Mouse (Mus musculus) MEL-GATA-1-ER (cell line): ENCODE results near the gene Rhbdf1.

ENCODE experiments used
- DNase-seq: peaks from one replicate; pipeline ENCODE4 v3.0.0-alpha.2; 2012; ENCODE audit warnings: low read depth; ENCODE audit errors: extremely low read depth

Gene Rhbdf1

DNA sequence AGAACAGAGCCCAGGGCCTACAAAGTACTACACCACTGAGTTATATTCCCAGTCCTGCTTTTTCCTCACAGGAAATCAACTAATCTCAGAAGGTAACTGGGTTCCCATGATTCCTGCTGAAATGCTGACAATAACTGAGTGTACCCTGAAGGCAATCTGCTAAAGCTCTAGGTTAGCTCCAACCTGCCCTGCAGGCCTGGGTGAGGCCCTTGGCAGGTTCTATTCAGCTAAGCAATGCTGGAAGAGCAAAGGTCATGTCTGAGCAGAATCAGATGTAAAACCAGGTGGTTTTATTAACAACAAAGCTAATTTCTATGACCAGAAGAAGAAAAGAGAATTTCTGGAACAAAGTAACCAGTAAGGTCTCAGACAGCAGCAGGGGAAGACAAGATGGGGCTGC lies 19.3 kb upstream of the Rhbdf1 start:
- DNase-seq, result no peak

DNA sequence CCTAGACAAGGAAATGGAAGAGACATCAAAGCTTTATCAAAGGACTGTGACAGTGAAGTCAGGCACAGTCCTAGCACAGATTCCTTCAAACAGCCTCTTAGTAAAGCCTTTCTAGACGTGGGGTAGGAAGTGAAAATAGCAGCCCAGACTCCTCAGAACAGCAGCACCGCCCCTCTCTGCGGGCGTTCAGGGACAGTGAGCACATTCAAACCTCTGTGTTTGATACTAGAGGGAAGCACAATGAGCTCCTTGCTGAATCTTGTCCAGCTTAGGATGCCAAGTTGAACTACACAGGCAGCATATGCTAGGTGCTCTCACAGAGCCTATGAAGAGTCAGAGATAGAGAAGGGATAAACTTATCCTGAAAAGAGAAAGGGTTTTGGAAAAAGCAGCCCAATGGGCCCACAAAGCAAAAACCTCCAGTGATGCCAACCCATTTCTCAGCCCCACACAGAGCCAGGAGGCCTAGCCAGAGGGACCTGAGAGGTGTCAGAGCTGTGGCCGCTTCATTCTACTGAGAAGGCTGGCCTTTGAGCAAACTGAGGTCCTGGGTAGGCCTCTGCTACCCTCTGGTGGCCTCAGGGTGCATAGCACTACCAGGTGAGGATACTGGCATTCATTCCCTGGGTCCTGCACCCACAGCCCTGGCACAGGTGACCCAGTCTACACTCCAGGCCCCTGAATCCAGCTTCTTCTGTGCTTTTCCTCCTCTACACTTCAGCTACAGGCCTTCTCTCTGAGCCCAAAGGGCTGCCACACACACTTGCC lies 16.2 kb upstream of the Rhbdf1 start:
- DNase-seq, result no peak

DNA sequence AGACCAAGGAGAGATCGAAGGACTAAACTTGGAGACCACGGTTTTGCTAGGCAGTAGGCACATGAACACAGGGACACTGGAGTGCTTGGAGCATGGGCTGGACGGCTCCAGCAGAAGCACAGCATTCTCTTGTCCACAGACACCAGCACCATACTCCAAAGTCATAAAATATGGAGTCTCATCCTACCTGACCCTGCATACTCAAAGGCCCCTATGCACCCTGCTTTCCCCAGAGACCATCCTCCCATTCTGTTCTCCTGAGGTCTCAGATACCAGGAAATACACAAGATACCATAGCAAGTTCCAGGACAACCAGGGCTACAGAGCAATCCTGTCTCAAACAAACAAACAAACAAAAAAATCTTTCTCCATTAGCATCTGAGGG lies 15.3 kb upstream of the Rhbdf1 start:
- DNase-seq, result no peak

DNA sequence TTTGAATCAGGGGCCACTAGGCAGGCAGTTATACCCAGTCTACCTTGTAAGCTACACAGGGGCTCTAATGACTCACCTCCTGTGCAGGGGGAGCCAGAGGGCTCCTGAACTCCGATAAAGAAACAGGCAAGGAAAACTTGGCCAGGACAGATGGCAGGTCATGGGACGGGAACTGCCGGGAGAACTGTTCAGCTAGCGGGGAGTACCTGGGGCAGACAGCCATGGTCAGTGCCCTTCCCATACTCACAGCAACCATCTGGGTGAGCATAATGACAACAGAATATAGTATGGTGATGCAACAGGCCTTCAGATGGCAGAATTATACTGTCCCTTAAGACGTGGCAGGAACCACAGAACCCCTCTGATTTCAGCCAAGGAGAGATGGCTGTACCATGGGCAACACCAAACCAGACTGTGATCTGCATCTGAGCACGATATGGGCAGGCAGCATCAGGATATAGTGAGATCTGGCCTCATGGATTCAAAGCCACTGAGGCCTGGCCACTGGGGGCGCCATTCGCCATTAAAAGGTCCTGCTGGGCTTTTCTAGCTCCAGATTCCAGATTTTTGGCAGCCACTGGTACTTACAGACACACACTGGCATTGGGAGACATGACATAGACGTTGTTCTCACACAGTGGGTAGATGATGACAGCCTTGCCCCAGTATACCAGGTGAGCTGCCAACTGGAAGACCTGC lies 14.8 kb upstream of the Rhbdf1 start:
- DNase-seq, result no peak

DNA sequence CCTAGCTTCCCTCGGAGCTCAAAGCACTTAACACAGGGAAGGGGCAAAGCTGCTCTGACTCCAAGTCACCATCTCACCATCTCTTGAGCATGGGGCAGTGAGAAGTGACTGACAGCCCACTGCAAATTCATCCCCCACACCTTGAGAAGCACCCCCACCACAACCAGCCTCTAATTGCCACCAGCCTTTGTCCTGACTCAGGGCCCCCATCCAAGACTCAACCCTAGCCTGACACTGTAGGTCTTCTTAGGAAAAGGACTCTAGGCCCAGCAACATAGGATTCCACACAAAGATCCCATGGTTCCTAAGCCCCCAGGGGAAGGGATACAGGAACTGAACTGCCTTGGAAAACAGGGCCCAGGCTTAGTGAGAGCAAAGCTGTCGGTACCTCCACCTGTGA lies 14.0 kb upstream of the Rhbdf1 start:
- no peak for DNase-seq

DNA sequence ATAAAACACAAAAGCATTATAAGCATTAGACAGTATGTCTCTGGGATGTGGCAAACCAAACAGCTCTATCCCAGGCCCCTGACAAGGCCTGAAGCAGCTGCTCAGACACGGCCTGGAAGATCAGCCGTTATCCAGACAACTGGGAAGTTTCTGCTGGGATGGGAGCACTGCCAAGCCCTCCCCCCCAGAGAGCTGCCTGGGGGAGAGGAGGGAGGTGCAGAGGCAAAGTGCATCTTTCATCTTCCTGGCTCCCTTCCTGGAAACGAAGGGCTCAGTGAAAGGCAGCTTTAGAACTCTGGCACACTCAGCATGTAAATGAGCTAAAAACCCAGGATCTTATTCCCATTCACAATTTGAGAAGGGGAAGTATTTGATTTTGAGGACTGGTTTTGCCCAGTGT lies 13.5 kb upstream of the Rhbdf1 start:
- DNase-seq, result no peak

DNA sequence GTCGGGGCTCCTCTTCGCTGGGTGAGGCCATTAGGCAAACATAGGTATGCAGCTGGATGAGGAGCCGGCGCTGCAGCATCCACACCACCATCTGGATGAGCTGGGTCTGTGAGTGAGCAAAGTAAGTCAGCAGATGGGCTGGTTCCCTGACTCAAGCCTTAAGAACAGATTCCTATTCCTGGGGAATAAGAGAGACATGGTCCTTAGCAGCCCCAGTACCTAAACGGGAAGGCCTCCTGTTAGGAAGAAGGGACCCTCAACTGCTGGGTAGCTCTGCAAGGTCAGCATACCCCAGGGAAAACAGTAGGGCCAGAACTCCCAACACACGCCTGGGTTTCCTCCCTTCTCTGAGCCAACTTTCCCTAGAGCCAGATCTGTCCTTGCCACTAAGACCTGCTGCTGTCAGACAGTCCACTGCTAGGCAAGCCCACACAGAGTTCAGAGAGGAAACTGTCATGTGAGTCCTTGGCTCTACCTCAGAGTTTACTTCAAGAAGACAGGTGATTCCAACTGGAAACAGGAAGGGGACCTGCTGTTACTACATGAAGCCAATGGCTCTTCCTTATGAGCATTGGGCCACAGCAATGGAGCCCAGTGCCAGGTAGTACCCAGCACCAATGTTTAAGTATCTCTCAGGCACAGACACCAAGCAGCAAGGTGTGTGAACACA lies 12.9 kb upstream of the Rhbdf1 start:
- no peak for DNase-seq

DNA sequence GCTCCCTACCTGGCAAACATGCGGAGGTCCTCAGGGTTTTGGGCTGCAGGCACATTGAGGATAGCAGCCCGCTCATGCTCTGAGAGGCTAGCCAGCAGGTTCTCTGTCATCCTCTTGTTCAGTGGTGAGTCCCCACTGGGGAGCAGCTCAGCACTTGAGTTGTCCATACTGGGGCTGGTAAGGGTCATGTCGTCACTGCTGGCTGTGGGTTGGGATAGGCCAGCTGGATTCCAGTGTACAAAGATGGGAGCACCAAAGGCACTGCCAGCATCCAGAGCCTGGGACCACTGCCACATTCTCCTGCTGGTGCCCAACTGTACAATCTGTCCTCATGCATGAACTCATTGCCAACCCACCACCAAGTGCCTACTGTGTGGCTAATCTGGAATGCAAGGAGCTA lies 11.8 kb upstream of the Rhbdf1 start:
- no peak for DNase-seq

DNA sequence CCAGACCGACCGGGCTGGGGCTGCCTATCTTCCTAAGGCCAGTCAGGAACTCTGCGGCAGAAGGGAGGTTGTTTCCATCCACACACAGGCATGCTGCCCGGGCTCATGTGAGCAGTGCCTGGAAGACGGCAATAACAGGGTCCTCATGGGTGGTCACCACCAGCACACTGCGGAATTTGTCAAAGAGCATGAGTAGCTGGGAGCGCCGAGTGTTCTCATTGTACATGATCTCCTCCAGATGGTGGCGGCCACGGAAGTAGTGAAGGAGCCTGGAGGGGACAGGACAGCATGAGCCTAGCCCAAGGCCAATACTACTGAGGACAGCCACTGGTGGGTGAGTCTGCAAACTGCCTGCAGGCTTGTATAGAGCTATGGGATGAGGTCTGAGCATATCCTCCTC lies 10.7 kb upstream of the Rhbdf1 start:
- no peak for DNase-seq

DNA sequence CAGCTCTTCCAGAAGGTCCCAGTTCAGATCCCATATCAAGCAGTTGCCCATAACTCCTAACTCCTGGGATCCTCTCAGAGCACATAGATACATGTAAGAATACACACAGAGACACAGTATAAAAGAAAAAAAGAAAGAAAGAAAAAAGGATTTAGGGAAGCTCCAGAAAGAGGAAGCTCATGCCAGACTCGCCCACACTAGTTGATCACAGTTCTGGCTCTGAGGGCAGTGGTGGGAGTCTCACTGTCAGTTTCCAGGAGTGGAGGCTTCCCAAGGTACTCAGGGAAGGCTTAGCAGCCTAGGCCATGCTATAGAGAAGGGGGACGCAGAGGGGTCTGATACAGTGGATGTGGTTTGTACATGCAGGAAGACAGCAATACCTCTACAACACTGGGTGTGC lies 9.0 kb upstream of the Rhbdf1 start:
- DNase-seq, result no peak

DNA sequence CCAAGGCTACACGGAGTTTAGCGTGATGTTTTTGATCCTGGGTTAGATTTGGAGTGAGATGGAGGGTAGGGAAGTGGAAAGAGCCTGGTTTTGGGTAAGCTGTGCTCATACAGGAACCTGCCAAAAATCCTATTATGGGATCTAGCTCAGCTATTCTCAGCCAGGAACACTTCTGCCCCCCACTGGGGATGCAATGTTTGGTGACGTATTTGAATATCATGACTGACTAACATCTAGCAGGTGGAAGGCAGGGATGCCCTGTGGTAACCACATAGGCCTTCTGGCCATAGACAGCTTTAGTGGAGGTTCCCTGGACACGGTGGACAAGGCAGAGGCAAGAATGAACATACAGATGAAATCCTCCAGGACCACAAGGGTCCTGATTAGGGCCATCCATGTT lies 8.1 kb upstream of the Rhbdf1 start:
- no peak for DNase-seq

DNA sequence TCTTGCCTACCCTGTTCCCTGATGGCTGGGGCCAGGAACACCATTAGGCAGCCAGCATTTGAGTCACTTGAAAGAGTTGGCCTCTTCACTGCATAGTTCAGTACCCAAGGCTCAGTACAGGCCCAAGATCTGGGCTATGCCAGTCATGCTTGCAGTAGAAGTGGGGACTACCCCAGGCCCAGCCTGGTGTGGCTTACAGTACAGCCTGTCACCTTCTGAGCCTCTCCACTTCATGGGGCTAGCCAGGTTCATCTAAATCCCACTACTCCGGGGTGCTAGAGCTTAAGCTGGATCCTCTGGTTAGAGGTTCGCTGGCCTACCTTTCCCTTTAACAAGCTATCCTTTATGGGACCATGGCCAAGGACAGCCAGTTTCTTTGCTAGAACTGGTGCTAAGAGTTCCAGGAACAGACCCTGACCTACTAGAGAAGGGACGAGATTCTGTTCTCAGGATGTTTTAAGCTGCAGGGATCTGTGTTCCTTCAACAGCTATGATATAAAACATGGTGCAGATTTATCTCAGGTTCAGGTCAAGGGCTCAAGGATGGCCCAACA lies 6.3 kb upstream of the Rhbdf1 start:
- no peak for DNase-seq

DNA sequence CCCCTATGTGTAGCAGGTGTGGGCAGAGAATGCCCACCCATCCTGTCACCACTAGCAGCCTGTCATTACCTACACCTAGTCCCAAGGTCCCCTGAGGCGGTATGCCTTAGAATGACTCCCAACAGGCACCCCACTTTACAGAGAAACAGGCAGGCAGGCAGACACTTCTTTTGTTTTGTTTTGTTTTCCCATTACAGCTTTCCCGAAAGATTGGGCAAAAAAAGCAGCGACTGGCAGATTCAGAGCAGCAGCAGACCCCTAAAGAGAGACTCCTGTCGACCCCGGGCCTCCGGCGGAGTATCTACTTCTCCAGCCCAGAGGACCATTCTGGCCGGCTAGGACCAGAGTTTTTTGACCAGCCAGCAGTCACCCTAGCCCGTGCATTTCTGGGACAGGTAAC lies 5.5 kb upstream of the Rhbdf1 start:
- no peak for DNase-seq

DNA sequence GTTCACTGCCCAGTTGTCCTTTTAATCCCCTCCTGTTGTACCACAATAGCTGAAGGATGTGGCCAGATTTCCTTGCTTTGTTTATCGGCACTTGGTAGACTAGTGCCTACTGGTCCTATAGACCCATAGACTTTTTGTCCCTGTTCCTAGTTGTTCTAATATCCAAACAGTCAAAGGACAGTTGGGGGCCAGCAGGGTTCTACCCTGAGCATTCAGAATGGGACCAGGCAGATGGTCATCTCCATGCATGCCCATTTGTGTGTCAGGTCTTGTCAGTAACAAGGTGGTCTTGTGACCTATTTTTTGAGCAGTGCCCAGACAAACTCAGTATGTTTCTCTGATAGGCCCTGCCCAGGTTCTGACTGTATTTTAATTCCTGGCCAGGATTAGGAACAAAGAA lies 4.9 kb upstream of the Rhbdf1 start:
- no peak for DNase-seq

DNA sequence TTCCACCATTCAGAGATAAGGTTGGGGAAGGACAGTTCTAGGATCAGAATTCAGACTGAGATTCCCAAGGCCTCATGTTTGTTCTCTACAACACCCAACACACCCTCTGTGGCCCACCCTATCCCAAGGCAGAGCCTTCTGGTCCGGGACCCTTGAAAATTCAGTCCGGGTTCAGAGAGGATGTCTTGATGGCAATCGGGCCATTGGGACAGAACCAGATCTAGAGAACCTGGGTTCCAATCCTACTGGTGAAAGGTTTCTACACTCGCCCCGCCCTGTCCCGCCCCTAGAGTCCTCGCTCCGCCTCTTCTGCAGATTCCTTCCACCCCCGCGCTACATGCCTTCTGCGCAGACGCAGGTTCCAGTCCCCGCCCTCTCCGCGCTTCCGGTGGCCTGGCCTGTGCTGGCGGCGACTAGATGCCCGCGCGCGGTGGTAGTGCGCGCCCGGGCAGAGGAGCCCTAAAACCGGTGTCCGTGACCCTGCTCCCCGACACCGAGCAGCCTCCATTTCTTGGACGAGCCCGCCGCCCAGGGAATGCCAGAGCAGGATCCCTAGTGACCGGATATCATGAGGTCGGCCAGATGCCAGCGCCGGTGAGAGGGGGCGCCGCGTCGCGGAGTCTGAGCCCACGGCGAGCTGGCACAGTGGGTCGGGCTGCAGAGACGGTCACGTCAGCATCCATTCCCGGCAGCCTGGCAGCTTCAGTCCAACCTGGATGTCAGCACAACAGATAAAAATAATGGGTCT lies 4.2 kb upstream of the Rhbdf1 start, which contains the start of gene Mpg:
Gene Mpg (plus strand): TSS at position 382 of the 748 bp plus-strand sequence.
- DNase-seq, result peak; percentile 53

DNA sequence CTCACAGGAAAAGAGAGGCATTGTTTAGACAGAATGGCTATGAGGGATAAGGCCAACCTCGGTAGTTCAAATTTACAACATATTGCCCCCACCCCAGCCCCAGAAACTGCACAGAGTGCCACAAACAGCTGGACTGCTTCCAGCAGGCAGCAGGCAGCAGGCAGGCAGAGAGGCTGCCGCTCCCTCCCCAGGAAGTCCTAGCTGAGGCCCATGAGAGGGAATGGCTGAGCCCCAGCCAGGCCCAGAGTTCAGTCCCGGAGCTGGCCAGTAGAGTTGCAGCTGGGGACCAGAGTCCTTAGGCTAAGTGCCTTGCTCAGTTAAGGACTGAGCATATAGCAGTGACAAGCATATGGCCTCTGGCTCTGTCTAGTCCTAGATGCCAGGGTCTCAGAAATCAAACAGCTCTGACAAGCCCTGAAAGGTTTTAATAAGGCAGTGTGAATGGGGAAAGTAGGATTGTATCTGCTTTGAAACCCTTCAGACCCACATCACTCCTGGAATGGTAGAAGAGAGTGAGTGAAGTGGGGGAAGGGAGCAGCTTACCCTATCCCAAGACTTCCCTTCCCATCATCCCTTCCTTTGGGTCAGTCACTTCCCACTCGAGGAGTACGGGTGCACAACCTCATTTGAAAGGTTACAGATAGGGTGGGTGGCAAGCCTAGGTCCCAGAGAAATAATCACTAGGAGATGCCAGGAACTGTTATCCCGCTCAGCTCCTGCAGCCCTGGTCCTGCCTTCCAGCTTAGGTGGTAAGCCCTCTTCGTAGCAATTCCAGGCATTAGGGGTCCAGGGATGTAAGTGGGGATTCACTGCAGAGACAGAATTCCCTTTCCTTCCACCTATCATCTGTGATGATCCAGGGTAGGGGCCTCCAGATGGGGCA lies 3.4 kb upstream of the Rhbdf1 start:
- no peak for DNase-seq

DNA sequence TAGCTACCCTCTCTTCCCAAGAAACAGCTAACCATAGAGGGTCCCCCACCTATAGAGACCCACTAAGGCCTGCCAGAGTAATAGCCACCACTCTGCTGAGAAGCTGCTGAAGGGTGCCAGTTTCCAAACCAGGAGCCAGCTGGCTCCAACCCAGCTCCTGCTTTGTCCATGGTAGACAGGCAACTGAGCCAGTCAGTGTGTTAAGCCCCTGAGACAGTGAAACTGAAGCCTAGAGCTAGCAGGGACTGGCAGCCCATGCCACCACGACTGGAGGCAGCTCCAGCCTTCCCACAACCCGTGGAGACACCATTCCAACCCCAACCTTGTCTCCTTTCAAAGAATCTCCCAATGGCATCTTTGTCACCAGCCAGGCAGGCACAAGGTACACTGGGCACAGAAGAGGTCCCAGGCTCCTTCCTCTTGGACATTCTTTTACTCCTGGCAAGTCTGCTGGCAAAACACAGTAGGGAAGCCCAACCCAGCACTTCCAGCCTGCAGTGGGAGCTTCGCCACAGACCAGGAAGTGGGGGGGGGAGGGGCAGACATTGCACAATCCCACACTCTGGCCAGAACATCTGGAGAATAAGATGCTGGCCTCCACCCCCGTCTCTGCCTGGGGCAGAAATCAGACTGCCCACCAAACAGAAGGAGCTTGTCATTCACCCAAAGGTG lies 2.5 kb upstream of the Rhbdf1 start:
- DNase-seq, result no peak

DNA sequence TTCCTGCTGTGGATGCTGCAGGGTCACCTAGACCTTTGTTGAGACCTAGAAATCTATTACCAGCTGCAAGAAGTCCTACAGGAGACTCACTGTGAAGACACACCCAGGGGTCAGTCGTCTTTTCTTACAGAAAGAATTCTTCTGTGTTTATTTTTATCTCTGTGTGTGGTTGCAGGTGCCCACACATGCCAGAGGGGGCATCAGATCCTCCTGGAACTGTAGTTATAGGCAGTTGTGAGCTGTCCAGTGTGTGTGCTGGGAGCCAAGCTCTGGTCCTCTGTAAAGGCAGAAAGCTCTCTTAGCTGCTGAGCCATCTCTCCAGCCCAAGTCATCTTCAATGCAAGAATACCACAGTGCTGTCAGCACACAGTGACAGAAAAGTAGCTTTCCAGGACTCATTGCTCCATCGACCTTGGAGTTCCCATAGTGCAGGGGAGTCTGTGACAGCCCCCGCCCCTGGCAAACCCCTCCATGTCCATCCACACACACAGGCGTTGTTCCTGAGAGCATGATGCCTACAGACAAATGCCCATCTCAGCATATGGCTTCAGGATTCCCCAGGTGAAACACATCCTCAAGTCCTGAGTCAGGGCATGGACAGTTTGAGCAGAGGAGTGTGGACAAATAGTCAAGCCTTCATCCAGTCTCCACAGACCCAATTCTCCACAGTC lies 1.3 kb upstream of the Rhbdf1 start:
- no peak for DNase-seq

DNA sequence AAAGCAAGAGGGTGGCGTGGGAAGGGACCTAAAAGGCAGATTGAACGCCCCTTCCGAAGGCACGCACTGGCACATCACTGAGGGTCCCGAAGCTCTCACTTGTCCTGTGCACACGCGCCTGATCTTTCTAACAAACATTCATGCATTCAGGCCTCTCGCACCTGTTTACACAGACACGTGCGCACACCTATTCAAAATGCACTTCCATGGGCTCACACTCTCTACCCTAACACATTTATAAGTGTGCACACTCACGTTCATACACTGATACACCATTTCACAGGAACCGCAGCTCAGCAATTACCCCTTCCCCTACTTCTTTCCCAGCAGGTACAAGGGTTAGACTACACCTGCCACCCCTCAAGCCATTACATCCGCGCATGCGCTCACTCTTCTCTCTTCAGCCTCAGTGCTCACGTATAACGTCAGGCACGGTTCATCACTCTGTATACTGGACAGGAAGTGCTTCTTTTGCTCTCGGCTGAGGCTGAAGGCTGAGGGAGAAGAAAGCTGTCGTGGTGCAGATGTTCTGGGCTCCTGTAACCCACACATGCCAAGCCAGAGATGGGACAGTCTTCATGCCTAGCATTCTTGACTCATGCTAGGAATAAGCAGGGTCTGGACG lies 582 bp upstream of the Rhbdf1 start:
- DNase-seq, result no peak
